Comparison of ENCODE assay signal across 9 mouse cellular contexts in the genomic region with DNA sequence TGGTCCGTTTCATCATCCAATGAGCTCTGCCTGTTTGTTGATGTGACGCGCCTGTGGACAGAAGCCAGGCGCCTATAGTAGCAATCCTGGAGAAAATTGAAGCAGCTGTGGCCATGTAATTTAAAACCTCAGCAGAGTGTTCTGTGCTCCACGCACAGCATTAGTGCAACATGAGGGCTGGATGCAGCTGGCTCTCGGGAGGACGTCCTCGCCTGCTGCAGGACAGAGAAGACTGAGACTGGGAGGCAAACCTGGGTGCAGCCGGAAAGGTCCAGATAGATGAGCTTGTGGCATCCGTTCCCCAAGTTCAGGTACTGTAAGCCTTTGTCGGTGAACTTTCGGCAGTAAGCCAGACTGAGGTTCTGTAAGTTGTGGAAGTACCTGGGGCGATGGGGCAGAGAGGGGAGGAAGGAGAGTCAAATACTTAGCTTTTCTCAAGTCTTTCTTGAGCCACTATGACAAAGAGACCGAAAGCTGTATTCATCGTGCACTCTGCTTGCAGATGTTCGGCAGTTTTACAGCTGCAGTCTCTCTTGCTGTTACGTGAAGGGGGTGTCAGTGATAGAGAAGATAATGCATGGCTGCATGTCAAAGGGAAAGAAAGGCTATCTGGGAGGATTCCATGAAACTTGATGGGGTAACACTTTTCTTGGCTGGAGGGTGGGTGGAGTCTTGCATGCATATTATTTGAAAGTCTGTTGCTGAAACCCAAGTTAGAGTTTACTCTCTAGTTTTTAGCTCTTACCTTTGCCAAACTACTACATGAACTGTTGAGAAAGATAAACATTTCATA. TPM values are rescaled to one million over a fixed set of nuclear protein-coding genes. Genes with fewer than 3 reads are reported as not detected.
DNase-seq lines count a peak whose midpoint lies in the region; ATAC-seq and TF ChIP-seq lines count a peak whose summit lies in the region.
"Had no signal": no experiment of that assay in that cellular context is flagged by ENCODE, and none has a peak within 500 bp of the region (broad histone marks: within the 10 kb centered on the region; RNA-seq: fewer than 3 reads in every experiment).

A gene (plus strand): TSS at position 151 of the 793 bp plus-strand sequence.

- no peaks in the 10 kb centered on the region for H3K4me1 ChIP-seq in embryonic facial prominence, embryonic 11.5 days (ENCODE audit: control insufficient read depth, insufficient read depth, low read length)
- peaks cover 6% of the 10 kb centered on the region for H3K4me1 ChIP-seq in heart, embryonic 15.5 days (replicated peaks)
- no peaks in the 10 kb centered on the region for H3K4me1 ChIP-seq in liver, embryonic 11.5 days (replicated peaks; ENCODE audit: control insufficient read depth, insufficient read depth, low read length)
- no peaks in the 10 kb centered on the region for H3K4me1 ChIP-seq in stomach, postnatal 0 days (replicated peaks; ENCODE audit: control insufficient read depth, insufficient read depth)

- no peaks in the 10 kb centered on the region for H3K27me3 ChIP-seq in embryonic facial prominence, embryonic 11.5 days (ENCODE audit: control insufficient read depth, insufficient read depth, low read length)
- no peaks in the 10 kb centered on the region for H3K27me3 ChIP-seq in heart, embryonic 15.5 days
- H3K27me3 ChIP-seq in liver, embryonic 11.5 days (replicated peaks; ENCODE audit: control insufficient read depth, insufficient read depth, low read length), result no peaks in the 10 kb centered on the region
- no peaks in the 10 kb centered on the region for H3K27me3 ChIP-seq in stomach, postnatal 0 days (ENCODE audit: control insufficient read depth, insufficient read depth, low read length)

- H3K36me3 ChIP-seq in embryonic facial prominence, embryonic 11.5 days (replicated peaks; ENCODE audit: control insufficient read depth, insufficient read depth, low read depth, low read length), result no peaks in the 10 kb centered on the region
- H3K36me3 ChIP-seq in heart, embryonic 15.5 days, result no peaks in the 10 kb centered on the region
- no peaks in the 10 kb centered on the region for H3K36me3 ChIP-seq in liver, embryonic 11.5 days (ENCODE audit: control insufficient read depth, insufficient read depth, low read length)
- no peaks in the 10 kb centered on the region for H3K36me3 ChIP-seq in stomach, postnatal 0 days (ENCODE audit: control insufficient read depth, insufficient read depth, low read length)

- TF ChIP-seq CTCF in stomach, postnatal 0 days (IDR thresholded peaks at IDR 0.05; ENCODE audit: low read depth), result no peak

- H3K9me3 ChIP-seq in embryonic facial prominence, embryonic 11.5 days (replicated peaks; ENCODE audit: control insufficient read depth, low read length), result no peaks in the 10 kb centered on the region
- no peaks in the 10 kb centered on the region for H3K9me3 ChIP-seq in heart, embryonic 15.5 days (replicated peaks)
- no peaks in the 10 kb centered on the region for H3K9me3 ChIP-seq in liver, embryonic 11.5 days (ENCODE audit: control insufficient read depth, low read length)
- no peaks in the 10 kb centered on the region for H3K9me3 ChIP-seq in stomach, postnatal 0 days (ENCODE audit: control insufficient read depth, low read length)

- ATAC-seq in frontal cortex, adult (ENCODE audit: low TSS enrichment), result peak; percentile 53
- ATAC-seq in embryonic facial prominence, embryonic 11.5 days (replicated peaks; ENCODE audit: insufficient number of reproducible peaks, low FRiP score, low TSS enrichment, low read depth), result peak; percentile 95
- ATAC-seq in heart, embryonic 15.5 days (replicated peaks; ENCODE audit: insufficient number of reproducible peaks, insufficient read depth, low FRiP score, low read depth), result peak; percentile 76
- ATAC-seq in liver, embryonic 11.5 days (replicated peaks; ENCODE audit: low FRiP score), result no peak
- ATAC-seq in stomach, postnatal 0 days (ENCODE audit: low FRiP score, low TSS enrichment), result peak; percentile 82; the same call in 1 of the 2 replicates

- DNase-seq in frontal cortex, adult 2 months (ENCODE audit: extremely low spot score in 1 of 2, low spot score in 1 of 2), result no peak
- DNase-seq in embryonic facial prominence, embryonic 11.5 days (ENCODE audit: low spot score), result peak; percentile 86
- no peak for DNase-seq in liver, embryonic 11.5 days (ENCODE audit: low spot score)
- DNase-seq in stomach, postnatal 0 days (ENCODE audit: low spot score), result peak; percentile 25
- DNase-seq in cerebellum, adult 9-10 months, result no peak
- no peak for DNase-seq in adrenal gland, adult 2 months

- no peak for TF ChIP-seq EP300 in stomach, postnatal 0 days (optimal IDR thresholded peaks at IDR 0.05)

- H3K9ac ChIP-seq in embryonic facial prominence, embryonic 11.5 days (replicated peaks; ENCODE audit: low read length), result peak within 1 kb of the TSS; percentile 45
- H3K9ac ChIP-seq in heart, embryonic 15.5 days, result peak within 1 kb of the TSS; percentile 36
- no peak within 1 kb of the TSS for H3K9ac ChIP-seq in liver, embryonic 11.5 days (ENCODE audit: low read depth, low read length)
- peak within 1 kb of the TSS; percentile 52 for H3K9ac ChIP-seq in stomach, postnatal 0 days (ENCODE audit: low read length)

- WGBS in embryonic facial prominence, embryonic 11.5 days, result 37% methylated on average over 17 of the region's 17 CpGs
- 33% methylated on average over 17 of the region's 17 CpGs for WGBS in heart, embryonic 15.5 days
- WGBS in liver, embryonic 11.5 days, result 53% methylated on average over 17 of the region's 17 CpGs
- WGBS in stomach, postnatal 0 days, result 30% methylated on average over 17 of the region's 17 CpGs

- H3K27ac ChIP-seq in embryonic facial prominence, embryonic 11.5 days (replicated peaks; ENCODE audit: low read depth, low read length), result peak within 1 kb of the TSS; percentile 78; the same call in 1 of the 2 replicates
- H3K27ac ChIP-seq in heart, embryonic 15.5 days, result peak within 1 kb of the TSS; percentile 75
- H3K27ac ChIP-seq in liver, embryonic 11.5 days (ENCODE audit: low read depth, low read length), result no peak within 1 kb of the TSS
- peak within 1 kb of the TSS; percentile 86 for H3K27ac ChIP-seq in stomach, postnatal 0 days (replicated peaks)

- peak within 1 kb of the TSS; percentile 34 for H3K4me3 ChIP-seq in embryonic facial prominence, embryonic 11.5 days (ENCODE audit: low read depth, low read length)
- H3K4me3 ChIP-seq in heart, embryonic 15.5 days, result peak within 1 kb of the TSS; percentile 42
- H3K4me3 ChIP-seq in liver, embryonic 11.5 days (ENCODE audit: low read depth, low read length), result no peak within 1 kb of the TSS; the same call in 1 of the 2 replicates
- peak within 1 kb of the TSS; percentile 41 for H3K4me3 ChIP-seq in stomach, postnatal 0 days (ENCODE audit: low read depth, low read length)
- H3K4me3 ChIP-seq: erythroblast, embryonic 14.5 days had no signal

- H3K4me2 ChIP-seq in embryonic facial prominence, embryonic 11.5 days (ENCODE audit: low read depth, low read length), result peak within 1 kb of the TSS; percentile 39
- H3K4me2 ChIP-seq in heart, embryonic 15.5 days, result peak within 1 kb of the TSS; percentile 51
- H3K4me2 ChIP-seq in liver, embryonic 11.5 days, result peak within 1 kb of the TSS; percentile 34; the same call in 1 of the 2 replicates
- peak within 1 kb of the TSS; percentile 50 for H3K4me2 ChIP-seq in stomach, postnatal 0 days (replicated peaks; ENCODE audit: low read depth)

RNA-seq across cellular contexts. Expression of the gene that starts here (rescaled TPM):
- 0.23 and 0.36 TPM in 2 replicates for polyA plus RNA-seq in frontal cortex, adult 2 months (2012; rRNA removed)
- polyA plus RNA-seq in embryonic facial prominence, embryonic 11.5 days (2014; fragmentation: Nextera tagmentation; extraction: Ambion mirVana), result 40.2 and 42.8 TPM in 2 replicates
- polyA plus RNA-seq in heart, embryonic 15.5 days (2015; fragmentation: Nextera tagmentation; extraction: Ambion mirVana), result 23.9 and 35.3 TPM in 2 replicates
- 3.6 and 5.9 TPM in 2 replicates for polyA plus RNA-seq in liver, embryonic 11.5 days (2014; fragmentation: Nextera tagmentation; extraction: Ambion mirVana)
- polyA plus RNA-seq in stomach, postnatal 0 days (2015; fragmentation: Nextera tagmentation; extraction: Ambion mirVana), result 18.5 and 20.2 TPM in 2 replicates
- 1 to 10 TPM; 2.3 to 3.1 TPM for total RNA-seq in adrenal gland, adult 2 months (2021)
- 0.65 and 0.75 TPM in 2 replicates for polyA plus RNA-seq in adrenal gland, adult 2 months (2012; rRNA removed)
- polyA plus RNA-seq: erythroblast, embryonic 14.5 days had no signal

Comparison
In these comparisons a context has a peak if more than half of its experiments do, and no peak if none do; other contexts are left out.
1. DNase-seq: peak in embryonic facial prominence, embryonic 11.5 days (single experiment) and stomach, postnatal 0 days (single experiment); none in frontal cortex, adult 2 months (0 of 2), liver, embryonic 11.5 days (single experiment), cerebellum, adult 9-10 months (single experiment) and adrenal gland, adult 2 months (single experiment).
2. Peak in every context shown above with its lines, with median percentiles within 50 percentile points of each other: H3K4me2 ChIP-seq.